Mouse (Mus musculus): ENCODE data around the gene Nsun5. TPM values are rescaled to one million over a fixed set of nuclear protein-coding genes. Genes with fewer than 3 reads are reported as not detected.

Gene Nsun5
- polyA plus RNA-seq, 1 experiment from 2014 or later, result 34.5 TPM

- Histone ChIP-seq H3K4me2 (replicated peaks) (no peak overlapping the region), H3K9ac (no peak overlapping the region), H3K36me3 (peaks cover 88% of the 10 kb centered on the region), H3K4me1 (no peaks in the 10 kb centered on the region), H3K9me3 (0 out of 2 replicates have a peak, but pooled peaks cover 4% of the 10 kb centered on the region), H3K4me3 (no peak overlapping the region), H3K27me3 (replicated peaks) (no peaks in the 10 kb centered on the region), H3K27ac (no peak overlapping the region)
- 75% methylated on average over 2 of the region's 2 CpGs for WGBS
- ATAC-seq (ENCODE audit: low FRiP score, low read depth), result no peak
Measured at GRCm38 (mm10) chr5:135376341-135376740, 6.6 kb downstream of the Nsun5 start.

DNA sequence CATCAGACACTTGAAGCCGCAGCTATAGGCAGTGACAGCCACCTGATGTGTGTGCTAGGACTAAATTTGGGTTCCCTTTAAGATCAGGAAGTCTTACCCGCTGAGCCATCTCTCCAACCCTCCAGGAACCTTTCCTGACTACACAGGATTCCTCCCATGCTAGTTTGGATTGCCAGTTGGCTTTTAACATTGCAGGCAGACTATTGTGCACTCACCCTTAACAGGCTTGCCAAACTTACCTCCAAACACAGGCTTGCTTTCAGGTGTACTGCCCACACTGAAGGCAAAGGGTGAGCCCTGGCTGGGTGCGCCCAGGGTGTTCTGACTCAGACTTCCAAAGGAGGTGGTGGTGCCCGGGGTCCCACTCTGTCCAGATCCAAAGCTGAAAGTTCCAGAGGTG, 10.9 kb downstream of the Nsun5 start:
- Histone ChIP-seq H3K9me3 (no peaks in the 10 kb centered on the region), H3K27ac (no peak overlapping the region), H3K4me1 (no peaks in the 10 kb centered on the region), H3K27me3 (replicated peaks) (no peaks in the 10 kb centered on the region), H3K4me2 (replicated peaks) (no peak overlapping the region), H3K36me3 (peaks cover 93% of the 10 kb centered on the region), H3K4me3 (no peak overlapping the region), H3K9ac (no peak overlapping the region)
- 98% methylated on average over 4 of the region's 4 CpGs for WGBS
- no peak for ATAC-seq (ENCODE audit: low FRiP score, low read depth)

GRCm38 (mm10) chr5:135381356-135381925, 11.7 kb downstream of the Nsun5 start:
- no peak for ATAC-seq (ENCODE audit: low FRiP score, low read depth)
- Histone ChIP-seq H3K36me3 (peaks cover 89% of the 10 kb centered on the region), H3K27me3 (replicated peaks) (no peaks in the 10 kb centered on the region)

GRCm38 (mm10) chr5:135382746-135383145, 13.0 kb downstream of the Nsun5 start:
- Histone ChIP-seq H3K27me3 (replicated peaks) (no peaks in the 10 kb centered on the region), H3K4me2 (replicated peaks) (no peak overlapping the region), H3K9ac (no peak overlapping the region), H3K9me3 (no peaks in the 10 kb centered on the region), H3K36me3 (peaks cover 96% of the 10 kb centered on the region), H3K27ac (no peak overlapping the region), H3K4me1 (no peaks in the 10 kb centered on the region), H3K4me3 (no peak overlapping the region)
- 94% methylated on average over 7 of the region's 7 CpGs for WGBS
- ATAC-seq (ENCODE audit: low FRiP score, low read depth), result no peak

More at GRCm38 (mm10) chr5:135381356-135381925, 11.7 kb downstream of the Nsun5 start:
- H3K9me3 ChIP-seq, result no peaks in the 10 kb centered on the region
- no peaks in the 10 kb centered on the region for H3K4me1 ChIP-seq
- no peak overlapping the region for H3K9ac ChIP-seq
- WGBS, result 95% methylated on average over 10 of the region's 10 CpGs
- no peak overlapping the region for H3K27ac ChIP-seq
- H3K4me3 ChIP-seq, result no peak overlapping the region
- no peak overlapping the region for H3K4me2 ChIP-seq (replicated peaks)

- no peak overlapping the region for H3K9ac ChIP-seq
- no peak for ATAC-seq (ENCODE audit: low FRiP score, low read depth)
- no peak overlapping the region for H3K4me2 ChIP-seq (replicated peaks)
- no peak overlapping the region for H3K4me3 ChIP-seq
- WGBS, result 85% methylated on average over 10 of the region's 10 CpGs
- H3K4me1 ChIP-seq, result no peaks in the 10 kb centered on the region
- H3K27ac ChIP-seq, result no peak overlapping the region
- no peaks in the 10 kb centered on the region for H3K27me3 ChIP-seq (replicated peaks)
- no peaks in the 10 kb centered on the region for H3K9me3 ChIP-seq
- H3K36me3 ChIP-seq, result peaks cover 96% of the 10 kb centered on the region
Measured at GRCm38 (mm10) chr5:135383771-135384170, 14.0 kb downstream of the Nsun5 start.

- Histone ChIP-seq H3K9me3 (no peaks in the 10 kb centered on the region), H3K36me3 (peaks cover 30% of the 10 kb centered on the region), H3K27ac (0 out of 2 replicates have a peak within 1 kb of the TSS, but pooled peaks have one; percentile 50), H3K4me1 (peaks cover 10% of the 10 kb centered on the region), H3K4me2 (replicated peaks) (peak within 1 kb of the TSS; percentile 92), H3K4me3 (peak within 1 kb of the TSS; percentile 99), H3K9ac (peak within 1 kb of the TSS; percentile 98), H3K27me3 (replicated peaks) (peaks cover 4% of the 10 kb centered on the region; the same call in 1 of the 2 replicates)
- under 1% methylated on average over 110 of the region's 110 CpGs for WGBS
- peak; percentile 88 for ATAC-seq (ENCODE audit: low FRiP score, low read depth)
Measured at GRCm38 (mm10) chr5:135394004-135394823, 24.5 kb downstream of the Nsun5 start, which contains the start of gene Pom121. TSS of gene Pom121 (minus strand) at chr5:135394546.

DNA sequence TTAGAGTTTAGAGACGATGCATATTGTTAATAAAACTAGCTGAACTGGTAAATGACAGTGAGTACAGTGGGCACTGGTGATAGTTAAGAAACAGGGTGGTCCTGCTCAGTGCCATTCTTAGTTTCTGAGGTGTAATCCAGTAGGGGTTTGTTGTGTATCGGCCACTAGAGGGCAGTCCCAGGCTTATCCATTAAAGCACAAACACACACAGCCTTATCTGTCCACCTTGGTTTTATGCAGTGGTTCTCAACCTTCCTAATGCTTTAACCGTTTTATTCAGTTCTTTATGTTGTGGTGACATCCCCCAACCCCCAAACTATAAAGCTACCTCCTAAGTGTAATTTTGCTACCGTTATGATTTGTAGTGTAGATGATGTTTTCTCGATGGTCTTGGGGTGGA, 26.1 kb downstream of the Nsun5 start:
- Histone ChIP-seq H3K27me3 (replicated peaks) (peaks cover 4% of the 10 kb centered on the region; the same call in 1 of the 2 replicates), H3K4me1 (peaks cover 10% of the 10 kb centered on the region), H3K9me3 (no peaks in the 10 kb centered on the region), H3K9ac (no peak overlapping the region), H3K27ac (no peak overlapping the region), H3K36me3 (peaks cover 16% of the 10 kb centered on the region), H3K4me2 (replicated peaks) (no peak overlapping the region), H3K4me3 (no peak overlapping the region)
- WGBS, result 53% methylated on average over 5 of the region's 5 CpGs
- ATAC-seq (ENCODE audit: low FRiP score, low read depth), result no peak

GRCm38 (mm10) chr5:135399382-135399781, 29.6 kb downstream of the Nsun5 start:
- peaks cover 4% of the 10 kb centered on the region; the same call in 1 of the 2 replicates for H3K27me3 ChIP-seq (replicated peaks)
- H3K4me2 ChIP-seq (replicated peaks), result no peak overlapping the region
- H3K27ac ChIP-seq, result no peak overlapping the region
- H3K9ac ChIP-seq, result no peak overlapping the region
- peaks cover 2% of the 10 kb centered on the region; the same call in 1 of the 2 replicates for H3K9me3 ChIP-seq
- WGBS, result 70% methylated on average over 6 of the region's 6 CpGs
- H3K4me3 ChIP-seq, result no peak overlapping the region
- ATAC-seq (ENCODE audit: low FRiP score, low read depth), result no peak
- 0 out of 2 replicates have a peak, but pooled peaks cover under 1% of the 10 kb centered on the region for H3K4me1 ChIP-seq
- no peaks in the 10 kb centered on the region for H3K36me3 ChIP-seq

- Histone ChIP-seq H3K27ac (no peak overlapping the region), H3K36me3 (no peaks in the 10 kb centered on the region), H3K9me3 (peaks cover 2% of the 10 kb centered on the region; the same call in 1 of the 2 replicates), H3K27me3 (replicated peaks) (peaks cover 4% of the 10 kb centered on the region; the same call in 1 of the 2 replicates), H3K4me2 (replicated peaks) (no peak overlapping the region), H3K9ac (no peak overlapping the region), H3K4me3 (no peak overlapping the region), H3K4me1 (peaks cover 4% of the 10 kb centered on the region; the same call in 1 of the 2 replicates)
- 16% methylated on average over 2 of the region's 2 CpGs for WGBS
- ATAC-seq (ENCODE audit: low FRiP score, low read depth), result no peak
Measured at GRCm38 (mm10) chr5:135400244-135400643, 30.5 kb downstream of the Nsun5 start.

DNA sequence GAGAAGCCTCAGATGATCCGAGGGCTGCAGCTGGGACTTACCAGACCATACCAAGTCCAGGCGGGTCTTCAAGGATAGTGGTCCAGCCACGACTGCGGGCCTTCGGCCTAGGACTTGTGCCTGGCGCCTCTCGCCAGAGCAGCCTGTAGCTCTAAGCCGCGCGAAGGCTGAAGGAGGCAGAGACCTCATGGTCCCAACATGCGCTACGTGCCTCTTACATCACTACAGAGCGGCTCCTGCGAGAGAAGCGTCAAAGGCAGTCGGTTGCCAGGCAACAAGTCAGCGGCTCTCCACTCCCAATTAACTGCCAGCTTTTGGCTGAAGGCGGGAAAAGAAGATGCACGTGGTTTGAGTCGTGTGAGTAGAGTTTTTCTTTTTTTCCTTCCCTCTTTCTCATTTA, 34.9 kb downstream of the Nsun5 start:
- peaks cover 7% of the 10 kb centered on the region for H3K36me3 ChIP-seq
- ATAC-seq (ENCODE audit: low FRiP score, low read depth), result no peak
- 40% methylated on average over 20 of the region's 20 CpGs for WGBS
- H3K9ac ChIP-seq, result no peak overlapping the region
- H3K27ac ChIP-seq, result no peak overlapping the region
- peak overlapping the region; percentile 22; the same call in 1 of the 2 replicates for H3K4me2 ChIP-seq (replicated peaks)
- H3K9me3 ChIP-seq, result peaks cover 2% of the 10 kb centered on the region; the same call in 1 of the 2 replicates
- peaks cover 4% of the 10 kb centered on the region; the same call in 1 of the 2 replicates for H3K4me1 ChIP-seq
- H3K4me3 ChIP-seq, result no peak overlapping the region
- H3K27me3 ChIP-seq (replicated peaks), result no peaks in the 10 kb centered on the region

GRCm38 (mm10) chr5:135405437-135405836, 35.7 kb downstream of the Nsun5 start:
- no peak overlapping the region for H3K4me2 ChIP-seq (replicated peaks)
- H3K27ac ChIP-seq, result no peak overlapping the region
- no peak overlapping the region for H3K9ac ChIP-seq
- 87% methylated on average over 9 of the region's 9 CpGs for WGBS
- H3K27me3 ChIP-seq (replicated peaks), result no peaks in the 10 kb centered on the region
- ATAC-seq (ENCODE audit: low FRiP score, low read depth), result no peak
- no peak overlapping the region for H3K4me3 ChIP-seq
- H3K9me3 ChIP-seq, result peaks cover 2% of the 10 kb centered on the region; the same call in 1 of the 2 replicates
- H3K36me3 ChIP-seq, result peaks cover 15% of the 10 kb centered on the region
- H3K4me1 ChIP-seq, result peaks cover 4% of the 10 kb centered on the region; the same call in 1 of the 2 replicates

DNA sequence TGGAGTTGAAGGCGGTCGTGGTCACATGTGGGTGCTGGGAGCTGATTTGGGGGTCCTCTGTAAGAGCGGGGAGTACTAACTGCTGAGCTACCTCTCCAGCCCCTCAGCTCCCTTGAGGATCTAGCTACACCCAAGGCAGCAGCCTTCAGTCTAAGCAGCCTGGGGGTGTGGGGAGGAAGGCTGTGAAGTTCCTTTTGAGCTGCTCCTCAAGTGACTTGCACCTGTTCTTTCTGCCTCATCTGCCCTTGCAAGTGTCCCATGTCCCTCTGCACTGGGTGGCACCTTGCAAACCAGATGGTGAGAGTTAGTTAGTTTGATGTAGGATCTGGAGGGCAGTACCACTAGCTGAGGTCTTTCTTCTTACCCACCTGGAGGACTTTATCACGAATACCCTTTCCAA, 38.4 kb downstream of the Nsun5 start:
- Histone ChIP-seq H3K9ac (no peak overlapping the region), H3K4me1 (peaks cover 4% of the 10 kb centered on the region; the same call in 1 of the 2 replicates), H3K4me2 (replicated peaks) (no peak overlapping the region), H3K27me3 (replicated peaks) (no peaks in the 10 kb centered on the region), H3K4me3 (no peak overlapping the region), H3K36me3 (peaks cover 35% of the 10 kb centered on the region), H3K9me3 (no peaks in the 10 kb centered on the region), H3K27ac (no peak overlapping the region)
- 92% methylated on average over 4 of the region's 4 CpGs for WGBS
- no peak for ATAC-seq (ENCODE audit: low FRiP score, low read depth)
